Mouse (Mus musculus): ENCODE results near the gene Mindy3. TPM values are rescaled to one million over a fixed set of nuclear protein-coding genes. Genes with fewer than 3 reads are reported as not detected.

Mindy3 gene
- total and polyA plus RNA-seq, 3 experiments: 53.9 to 113 (median 64.4) TPM

DNA sequence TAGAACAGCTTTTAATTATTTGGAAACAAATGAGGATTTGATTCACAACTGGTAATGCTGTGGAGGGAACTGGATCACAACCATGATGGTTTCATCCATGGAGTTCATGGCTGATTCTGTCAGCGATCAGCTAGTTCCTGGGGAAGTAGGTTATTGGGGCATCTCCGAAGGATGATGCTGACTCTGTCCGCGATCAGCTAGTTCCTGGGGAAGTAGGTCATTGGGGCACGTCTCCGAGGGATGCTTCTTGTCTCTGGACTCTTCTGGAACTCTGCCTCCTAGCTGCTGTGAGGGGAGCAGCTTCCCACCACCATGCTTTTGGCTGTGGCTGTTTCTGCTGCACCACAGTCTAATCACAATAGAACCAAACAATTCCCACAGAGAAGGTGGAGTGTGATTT lies 105.2 kb downstream of the Mindy3 start:
- no peaks in the 10 kb centered on the region for H3K36me3 ChIP-seq (replicated peaks)
- H3K27me3 ChIP-seq (ENCODE audit: insufficient read depth, low read length): peaks cover 2% of the 10 kb centered on the region; the same call in 1 of the 2 replicates
- ATAC-seq (ENCODE audit: extremely low read depth, insufficient number of reproducible peaks, low FRiP score, poor library complexity, severe bottlenecking): no peak
- no peaks in the 10 kb centered on the region for H3K9me3 ChIP-seq (replicated peaks)
- no peak for DNase-seq (ENCODE audit: low spot score)
- peaks cover 9% of the 10 kb centered on the region for H3K4me1 ChIP-seq (ENCODE audit: insufficient read depth, low read depth, low read length)
- TF ChIP-seq CTCF (IDR thresholded peaks at IDR 0.05; ENCODE audit: low read depth, low read length) (no peak), GATA2 (IDR thresholded peaks at IDR 0.05; ENCODE audit: borderline replicate concordance, low read depth, low read length) (no peak), TAL1 (conservative IDR thresholded peaks at IDR 0.05; ENCODE audit: low read depth, low read length) (no peak), GATA1 (IDR thresholded peaks at IDR 0.05; ENCODE audit: borderline replicate concordance, low read length) (no peak), POLR2AphosphoS5 (IDR thresholded peaks at IDR 0.05; ENCODE audit: insufficient replicate concordance, low read depth, low read length) (no peak)
- H3K4me3 ChIP-seq (ENCODE audit: low read depth, low read length): no peak overlapping the region

DNA sequence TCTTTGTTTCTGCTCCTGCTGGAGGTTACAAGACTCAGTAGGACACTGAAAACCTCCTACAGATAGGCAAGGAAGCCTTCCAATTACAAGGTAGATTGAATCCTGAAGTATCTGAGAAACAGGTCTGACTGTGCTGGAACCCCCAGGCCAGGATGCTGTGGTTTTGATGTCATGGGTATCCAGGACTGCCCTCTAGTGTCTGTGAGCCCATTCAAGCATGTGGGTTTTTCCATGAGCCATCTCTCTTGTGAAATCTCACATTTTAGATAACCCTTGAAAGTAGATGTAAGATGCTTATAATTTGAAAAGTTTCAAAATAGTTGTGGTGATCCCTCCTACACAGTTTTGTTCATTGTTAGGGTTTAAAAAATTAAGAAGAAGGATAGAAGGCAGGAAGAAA lies 110.8 kb downstream of the Mindy3 start:
- DNase-seq (ENCODE audit: low spot score): no peak
- ATAC-seq (ENCODE audit: extremely low read depth, insufficient number of reproducible peaks, low FRiP score, poor library complexity, severe bottlenecking): no peak
- Histone ChIP-seq H3K36me3 (replicated peaks) (no peaks in the 10 kb centered on the region), H3K27me3 (ENCODE audit: insufficient read depth, low read length) (peaks cover 15% of the 10 kb centered on the region), H3K4me1 (ENCODE audit: insufficient read depth, low read depth, low read length) (no peaks in the 10 kb centered on the region), H3K9me3 (replicated peaks) (no peaks in the 10 kb centered on the region), H3K4me3 (ENCODE audit: low read depth, low read length) (no peak overlapping the region)
- TF ChIP-seq GATA1 (IDR thresholded peaks at IDR 0.05; ENCODE audit: borderline replicate concordance, low read length): no peak
- TF ChIP-seq GATA2 (IDR thresholded peaks at IDR 0.05; ENCODE audit: borderline replicate concordance, low read depth, low read length): no peak
- no peak for TF ChIP-seq CTCF (IDR thresholded peaks at IDR 0.05; ENCODE audit: low read depth, low read length)
- no peak for TF ChIP-seq TAL1 (conservative IDR thresholded peaks at IDR 0.05; ENCODE audit: low read depth, low read length)
- no peak for TF ChIP-seq POLR2AphosphoS5 (IDR thresholded peaks at IDR 0.05; ENCODE audit: insufficient replicate concordance, low read depth, low read length)

DNA sequence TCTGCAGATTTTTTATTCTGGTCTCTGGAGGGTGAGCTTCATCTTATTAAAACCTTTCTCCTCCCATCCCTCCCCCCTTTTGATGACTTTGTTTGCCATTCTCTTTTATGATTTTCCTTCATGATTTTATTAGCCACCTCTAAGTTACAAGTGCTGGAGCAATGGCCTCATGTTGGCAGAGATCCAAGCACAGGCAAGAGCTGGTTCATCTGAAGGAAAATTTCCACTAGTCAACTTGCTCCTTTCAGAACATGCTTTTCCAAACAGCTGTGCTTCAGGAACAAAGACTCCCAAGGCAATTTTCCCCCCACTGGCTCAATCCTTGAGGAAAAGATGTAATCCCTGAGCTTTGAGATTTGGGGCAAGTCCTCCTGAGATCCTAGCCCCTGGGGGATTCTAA lies 112.0 kb downstream of the Mindy3 start:
- no peaks in the 10 kb centered on the region for H3K36me3 ChIP-seq (replicated peaks)
- no peak for TF ChIP-seq GATA1 (IDR thresholded peaks at IDR 0.05; ENCODE audit: borderline replicate concordance, low read length)
- TF ChIP-seq GATA2 (IDR thresholded peaks at IDR 0.05; ENCODE audit: borderline replicate concordance, low read depth, low read length): no peak
- no peak for TF ChIP-seq CTCF (IDR thresholded peaks at IDR 0.05; ENCODE audit: low read depth, low read length)
- TF ChIP-seq TAL1 (conservative IDR thresholded peaks at IDR 0.05; ENCODE audit: low read depth, low read length): no peak
- no peak for TF ChIP-seq POLR2AphosphoS5 (IDR thresholded peaks at IDR 0.05; ENCODE audit: insufficient replicate concordance, low read depth, low read length)
- DNase-seq (ENCODE audit: low spot score) (no peak), ATAC-seq (ENCODE audit: extremely low read depth, insufficient number of reproducible peaks, low FRiP score, poor library complexity, severe bottlenecking) (no peak)
- no peaks in the 10 kb centered on the region for H3K4me1 ChIP-seq (ENCODE audit: insufficient read depth, low read depth, low read length)
- no peaks in the 10 kb centered on the region for H3K9me3 ChIP-seq (replicated peaks)
- H3K27me3 ChIP-seq (ENCODE audit: insufficient read depth, low read length): peaks cover 15% of the 10 kb centered on the region
- H3K4me3 ChIP-seq (ENCODE audit: low read depth, low read length): no peak overlapping the region

DNA sequence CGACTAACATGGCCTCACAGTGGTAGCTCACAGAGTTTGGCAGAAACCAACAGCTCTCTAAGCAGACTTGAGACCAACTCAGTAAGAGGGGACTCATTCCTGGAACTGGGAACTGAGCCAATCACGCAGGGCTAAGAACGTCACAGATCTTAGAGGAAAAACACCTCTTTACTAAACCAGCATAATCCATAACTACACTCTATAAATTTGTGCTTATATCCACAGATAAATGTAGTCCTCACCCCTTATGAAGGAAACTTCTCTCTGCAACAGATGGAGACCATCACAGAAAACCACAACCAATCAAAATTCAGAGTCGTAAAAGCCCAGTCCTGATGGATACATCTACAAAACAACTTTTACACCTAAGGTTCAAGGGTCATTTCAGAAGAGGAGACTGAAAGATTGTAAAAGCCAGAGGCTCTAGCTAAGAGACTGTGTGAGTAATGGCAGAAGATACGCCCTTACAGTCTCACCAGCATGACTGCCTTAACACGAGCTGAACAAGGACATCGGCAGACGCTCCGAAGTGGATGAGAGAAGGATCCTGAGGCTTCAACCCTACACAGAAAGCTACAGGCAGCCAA lies 114.1 kb downstream of the Mindy3 start:
- H3K36me3 ChIP-seq (replicated peaks): no peaks in the 10 kb centered on the region
- peaks cover 8% of the 10 kb centered on the region for H3K4me1 ChIP-seq (ENCODE audit: insufficient read depth, low read depth, low read length)
- no peak overlapping the region for H3K4me3 ChIP-seq (ENCODE audit: low read depth, low read length)
- no peak for DNase-seq (ENCODE audit: low spot score)
- TF ChIP-seq POLR2AphosphoS5 (IDR thresholded peaks at IDR 0.05; ENCODE audit: insufficient replicate concordance, low read depth, low read length): no peak
- no peak for TF ChIP-seq TAL1 (conservative IDR thresholded peaks at IDR 0.05; ENCODE audit: low read depth, low read length)
- TF ChIP-seq GATA2 (IDR thresholded peaks at IDR 0.05; ENCODE audit: borderline replicate concordance, low read depth, low read length): no peak
- TF ChIP-seq GATA1 (IDR thresholded peaks at IDR 0.05; ENCODE audit: borderline replicate concordance, low read length): no peak
- no peak for TF ChIP-seq CTCF (IDR thresholded peaks at IDR 0.05; ENCODE audit: low read depth, low read length)
- no peaks in the 10 kb centered on the region for H3K9me3 ChIP-seq (replicated peaks)
- no peak for ATAC-seq (ENCODE audit: extremely low read depth, insufficient number of reproducible peaks, low FRiP score, poor library complexity, severe bottlenecking)
- H3K27me3 ChIP-seq (ENCODE audit: insufficient read depth, low read length): peaks cover 30% of the 10 kb centered on the region

DNA sequence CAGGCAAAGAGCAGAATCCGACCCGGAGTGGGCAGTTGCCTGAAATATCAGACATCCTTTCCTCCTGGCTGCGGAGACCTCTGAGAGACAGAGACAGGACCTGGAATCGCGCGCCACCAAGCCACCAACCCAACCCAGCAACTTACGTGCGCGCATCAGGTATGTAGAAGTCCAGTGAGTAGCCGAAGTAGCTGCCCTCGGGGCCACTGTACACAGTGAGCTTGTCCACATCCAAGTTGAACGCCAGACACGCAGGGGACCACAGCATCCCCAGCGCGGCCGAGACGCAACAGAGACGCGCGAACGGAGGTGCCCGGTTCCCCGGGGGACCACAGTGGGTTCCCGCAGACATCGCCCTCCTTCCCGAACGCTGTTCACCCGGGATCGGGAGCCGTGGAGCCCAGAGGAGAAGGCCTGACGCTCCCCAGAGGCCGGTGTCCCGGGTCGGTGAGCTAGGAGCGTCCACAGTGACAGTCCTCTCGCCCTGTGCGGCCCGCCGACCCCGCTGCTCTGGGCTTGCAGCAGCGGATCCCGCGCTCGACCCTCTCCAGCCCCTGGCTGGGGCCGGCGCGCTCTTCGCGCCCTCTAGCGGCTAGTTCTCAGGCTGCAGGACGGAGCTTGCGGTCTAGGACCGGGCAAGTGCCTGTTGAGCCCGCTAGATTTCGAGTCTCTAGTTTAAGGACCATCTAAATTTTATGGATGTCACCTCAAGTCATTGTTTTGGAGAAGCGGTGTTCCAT lies 117.7 kb downstream of the Mindy3 start, which contains the start of gene Itga8:
Gene Itga8 (minus strand): TSS at position 492 of the 740 bp plus-strand sequence.
- Histone ChIP-seq H3K4me3 (ENCODE audit: low read depth, low read length) (peak within 1 kb of the TSS; percentile 65; the same call in 1 of the 2 replicates), H3K36me3 (replicated peaks) (no peaks in the 10 kb centered on the region), H3K27me3 (ENCODE audit: insufficient read depth, low read length) (peaks cover 26% of the 10 kb centered on the region), H3K4me1 (ENCODE audit: insufficient read depth, low read depth, low read length) (peaks cover 8% of the 10 kb centered on the region), H3K9me3 (replicated peaks) (no peaks in the 10 kb centered on the region)
- no peak for ATAC-seq (ENCODE audit: extremely low read depth, insufficient number of reproducible peaks, low FRiP score, poor library complexity, severe bottlenecking)
- TF ChIP-seq CTCF (IDR thresholded peaks at IDR 0.05; ENCODE audit: low read depth, low read length) (peak; percentile 75), GATA1 (IDR thresholded peaks at IDR 0.05; ENCODE audit: borderline replicate concordance, low read length) (no peak), TAL1 (conservative IDR thresholded peaks at IDR 0.05; ENCODE audit: low read depth, low read length) (no peak), GATA2 (IDR thresholded peaks at IDR 0.05; ENCODE audit: borderline replicate concordance, low read depth, low read length) (no peak), POLR2AphosphoS5 (IDR thresholded peaks at IDR 0.05; ENCODE audit: insufficient replicate concordance, low read depth, low read length) (no peak)
- peak; percentile 55 for DNase-seq (ENCODE audit: low spot score)
